Mouse (Mus musculus): Measurements from ENCODE around the gene Csnka2ip. TPM values are rescaled to one million over a fixed set of nuclear protein-coding genes. Genes with fewer than 3 reads are reported as not detected.

The Csnka2ip gene
- polyA plus RNA-seq, 1 experiment from 2014 or later: not detected

- H3K9me3 ChIP-seq (ENCODE audit: low read length): no peaks in the 10 kb centered on the region
- H3K4me2 ChIP-seq (ENCODE audit: low read depth, low read length): no peak overlapping the region
- no peak for ATAC-seq
- no peaks in the 10 kb centered on the region for H3K27me3 ChIP-seq (ENCODE audit: insufficient read depth, low read length)
- H3K4me1 ChIP-seq (ENCODE audit: insufficient read depth): no peaks in the 10 kb centered on the region
- no peaks in the 10 kb centered on the region for H3K36me3 ChIP-seq (replicated peaks; ENCODE audit: insufficient read depth, low read length)
- no peak for DNase-seq
- no peak overlapping the region for H3K4me3 ChIP-seq (ENCODE audit: low read depth, low read length)
- 69% methylated on average over 1 of the region's 1 CpGs for WGBS (ENCODE audit: insufficient replicate concordance)
- no peak overlapping the region for H3K9ac ChIP-seq (replicated peaks)
- TF ChIP-seq EP300 (IDR thresholded peaks at IDR 0.05; ENCODE audit: low read depth) (no peak), CTCF (IDR thresholded peaks at IDR 0.05; ENCODE audit: low read depth) (no peak)
- H3K27ac ChIP-seq (ENCODE audit: low read depth): no peak overlapping the region
Observed at GRCm38 (mm10) chr16:64607793-64608192, 5.6 kb upstream of the Csnka2ip start.

GRCm38 (mm10) chr16:64586825-64587224 lies 15.4 kb downstream of the Csnka2ip start:
- Histone ChIP-seq H3K27ac (ENCODE audit: low read depth) (no peak overlapping the region), H3K36me3 (replicated peaks; ENCODE audit: insufficient read depth, low read length) (no peaks in the 10 kb centered on the region), H3K9ac (replicated peaks) (no peak overlapping the region), H3K4me1 (ENCODE audit: insufficient read depth) (no peaks in the 10 kb centered on the region), H3K27me3 (ENCODE audit: insufficient read depth, low read length) (no peaks in the 10 kb centered on the region), H3K4me2 (ENCODE audit: low read depth, low read length) (no peak overlapping the region), H3K4me3 (ENCODE audit: low read depth, low read length) (no peak overlapping the region), H3K9me3 (ENCODE audit: low read length) (no peaks in the 10 kb centered on the region)
- DNase-seq: no peak
- no peak for TF ChIP-seq CTCF (IDR thresholded peaks at IDR 0.05; ENCODE audit: low read depth)
- TF ChIP-seq EP300 (IDR thresholded peaks at IDR 0.05; ENCODE audit: low read depth): no peak
- ATAC-seq: no peak
- 61% methylated on average over 2 of the region's 2 CpGs for WGBS (ENCODE audit: insufficient replicate concordance)

GRCm38 (mm10) chr16:64586262-64586619 lies 16.0 kb downstream of the Csnka2ip start:
- 80% methylated on average over 4 of the region's 4 CpGs for WGBS (ENCODE audit: insufficient replicate concordance)

GRCm38 (mm10) chr16:64585599-64586261 lies 16.5 kb downstream of the Csnka2ip start:
- 83% methylated on average over 8 of the region's 8 CpGs for WGBS (ENCODE audit: insufficient replicate concordance)
- ATAC-seq: no peak
- no peaks in the 10 kb centered on the region for H3K4me1 ChIP-seq (ENCODE audit: insufficient read depth)
- no peak for DNase-seq
- H3K27ac ChIP-seq (ENCODE audit: low read depth): no peak overlapping the region
- H3K4me2 ChIP-seq (ENCODE audit: low read depth, low read length): no peak overlapping the region
- H3K27me3 ChIP-seq (ENCODE audit: insufficient read depth, low read length): no peaks in the 10 kb centered on the region
- TF ChIP-seq EP300 (IDR thresholded peaks at IDR 0.05; ENCODE audit: low read depth) (no peak), CTCF (IDR thresholded peaks at IDR 0.05; ENCODE audit: low read depth) (no peak)
- H3K4me3 ChIP-seq (ENCODE audit: low read depth, low read length): no peak overlapping the region
- H3K36me3 ChIP-seq (replicated peaks; ENCODE audit: insufficient read depth, low read length): no peaks in the 10 kb centered on the region
- no peaks in the 10 kb centered on the region for H3K9me3 ChIP-seq (ENCODE audit: low read length)
- no peak overlapping the region for H3K9ac ChIP-seq (replicated peaks)

More at GRCm38 (mm10) chr16:64586262-64586619, 16.0 kb downstream of the Csnka2ip start:
- Histone ChIP-seq H3K4me2 (ENCODE audit: low read depth, low read length) (no peak overlapping the region), H3K27me3 (ENCODE audit: insufficient read depth, low read length) (no peaks in the 10 kb centered on the region), H3K9ac (replicated peaks) (no peak overlapping the region), H3K4me1 (ENCODE audit: insufficient read depth) (no peaks in the 10 kb centered on the region), H3K9me3 (ENCODE audit: low read length) (no peaks in the 10 kb centered on the region), H3K4me3 (ENCODE audit: low read depth, low read length) (no peak overlapping the region), H3K27ac (ENCODE audit: low read depth) (no peak overlapping the region), H3K36me3 (replicated peaks; ENCODE audit: insufficient read depth, low read length) (no peaks in the 10 kb centered on the region)
- no peak for TF ChIP-seq EP300 (IDR thresholded peaks at IDR 0.05; ENCODE audit: low read depth)
- TF ChIP-seq CTCF (IDR thresholded peaks at IDR 0.05; ENCODE audit: low read depth): no peak
- ATAC-seq: no peak
- DNase-seq: no peak

- no peaks in the 10 kb centered on the region for H3K36me3 ChIP-seq (replicated peaks; ENCODE audit: insufficient read depth, low read length)
- WGBS (ENCODE audit: insufficient replicate concordance): 70% methylated on average over 4 of the region's 4 CpGs
Observed at GRCm38 (mm10) chr16:64584591-64584990, 17.6 kb downstream of the Csnka2ip start.

GRCm38 (mm10) chr16:64583406-64583805 lies 18.8 kb downstream of the Csnka2ip start:
- H3K9me3 ChIP-seq (ENCODE audit: low read length): no peaks in the 10 kb centered on the region
- no peaks in the 10 kb centered on the region for H3K27me3 ChIP-seq (ENCODE audit: insufficient read depth, low read length)
- H3K4me3 ChIP-seq (ENCODE audit: low read depth, low read length): no peak overlapping the region
- TF ChIP-seq EP300 (IDR thresholded peaks at IDR 0.05; ENCODE audit: low read depth): no peak
- no peak for TF ChIP-seq CTCF (IDR thresholded peaks at IDR 0.05; ENCODE audit: low read depth)
- no peak for DNase-seq
- WGBS (ENCODE audit: insufficient replicate concordance): 43% methylated on average over 3 of the region's 3 CpGs
- no peak for ATAC-seq
- H3K9ac ChIP-seq (replicated peaks): no peak overlapping the region
- no peaks in the 10 kb centered on the region for H3K36me3 ChIP-seq (replicated peaks; ENCODE audit: insufficient read depth, low read length)
- H3K4me2 ChIP-seq (ENCODE audit: low read depth, low read length): no peak overlapping the region
- H3K4me1 ChIP-seq (ENCODE audit: insufficient read depth): no peaks in the 10 kb centered on the region
- no peak overlapping the region for H3K27ac ChIP-seq (ENCODE audit: low read depth)

More at GRCm38 (mm10) chr16:64584591-64584990, 17.6 kb downstream of the Csnka2ip start:
- Histone ChIP-seq H3K4me1 (ENCODE audit: insufficient read depth) (no peaks in the 10 kb centered on the region), H3K9ac (replicated peaks) (no peak overlapping the region), H3K4me3 (ENCODE audit: low read depth, low read length) (no peak overlapping the region), H3K9me3 (ENCODE audit: low read length) (no peaks in the 10 kb centered on the region), H3K27ac (ENCODE audit: low read depth) (no peak overlapping the region), H3K27me3 (ENCODE audit: insufficient read depth, low read length) (no peaks in the 10 kb centered on the region), H3K4me2 (ENCODE audit: low read depth, low read length) (no peak overlapping the region)
- ATAC-seq (no peak), DNase-seq (no peak)
- TF ChIP-seq EP300 (IDR thresholded peaks at IDR 0.05; ENCODE audit: low read depth): no peak
- no peak for TF ChIP-seq CTCF (IDR thresholded peaks at IDR 0.05; ENCODE audit: low read depth)
